Mouse (Mus musculus): Measurements from ENCODE around the gene Ptprd. TPM values are rescaled to one million over a fixed set of nuclear protein-coding genes. Genes with fewer than 3 reads are reported as not detected.
A peak's percentile ranks its signal among the peaks of the same experiment; 100 is the strongest.

The Ptprd gene
- polyA plus RNA-seq, 1 experiment from 2014 or later: 14.5 TPM

DNA sequence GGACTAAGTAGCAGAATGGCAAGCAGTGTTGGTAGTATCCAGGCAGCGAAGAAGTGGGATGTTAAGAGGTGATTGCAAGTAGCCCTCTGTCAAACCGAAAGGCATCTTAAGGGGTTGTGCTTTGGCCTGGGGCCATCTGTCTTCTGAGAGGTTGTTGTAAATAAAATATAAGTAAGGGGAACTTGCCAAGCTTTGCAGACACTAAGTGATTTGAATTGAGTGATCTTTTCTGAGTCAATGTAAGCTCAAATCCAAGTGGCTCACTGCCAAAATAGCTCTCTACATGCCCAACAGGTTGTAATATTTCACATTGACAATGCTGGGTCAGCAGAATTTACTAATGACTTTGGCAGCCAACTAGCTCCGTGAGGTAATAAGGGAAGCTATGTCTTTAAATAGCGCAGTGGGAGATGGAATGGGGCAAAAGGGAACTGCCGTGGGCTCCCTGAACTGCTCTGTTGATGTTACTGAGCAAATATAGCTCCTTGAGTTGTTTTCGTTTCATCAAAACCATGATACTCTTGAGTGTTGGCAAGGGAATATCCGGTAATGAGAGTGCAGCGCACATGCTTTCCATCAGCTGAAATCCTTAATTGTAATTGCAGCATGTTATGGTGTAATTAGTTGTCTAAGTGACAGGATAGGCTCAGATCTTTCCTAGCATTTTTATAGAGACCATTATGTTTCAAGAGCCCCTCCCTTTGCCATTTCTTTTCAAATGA, 952.4 kb downstream of the Ptprd start:
- TF ChIP-seq CTCF (IDR thresholded peaks at IDR 0.05; ENCODE audit: low read depth): no peak
- H3K9me3 ChIP-seq (replicated peaks; ENCODE audit: low read length): no peaks in the 10 kb centered on the region
- no peaks in the 10 kb centered on the region for H3K36me3 ChIP-seq (ENCODE audit: insufficient read depth, low read length)
- no peak overlapping the region for H3K27ac ChIP-seq
- no peak overlapping the region for H3K9ac ChIP-seq (ENCODE audit: low read depth, low read length)
- DNase-seq (ENCODE audit: low spot score): peak; percentile 26
- no peak for ATAC-seq (replicated peaks; ENCODE audit: low FRiP score, low read depth)
- no peaks in the 10 kb centered on the region for H3K4me1 ChIP-seq (replicated peaks; ENCODE audit: insufficient read depth, low read length)
- no peak overlapping the region for H3K4me2 ChIP-seq (ENCODE audit: low read length)
- WGBS: 39% methylated on average over 8 of the region's 8 CpGs
- H3K4me3 ChIP-seq (replicated peaks; ENCODE audit: low read depth, low read length): no peak overlapping the region
- no peaks in the 10 kb centered on the region for H3K27me3 ChIP-seq (ENCODE audit: insufficient read depth, low read length)

- H3K27ac ChIP-seq: no peak overlapping the region
- no peaks in the 10 kb centered on the region for H3K4me1 ChIP-seq (replicated peaks; ENCODE audit: insufficient read depth, low read length)
- no peak overlapping the region for H3K4me2 ChIP-seq (ENCODE audit: low read length)
- 53% methylated on average over 4 of the region's 4 CpGs for WGBS
- TF ChIP-seq CTCF (IDR thresholded peaks at IDR 0.05; ENCODE audit: low read depth): no peak
- no peak overlapping the region for H3K9ac ChIP-seq (ENCODE audit: low read depth, low read length)
- no peaks in the 10 kb centered on the region for H3K36me3 ChIP-seq (ENCODE audit: insufficient read depth, low read length)
- no peak for ATAC-seq (replicated peaks; ENCODE audit: low FRiP score, low read depth)
- no peak for DNase-seq (ENCODE audit: low spot score)
- H3K27me3 ChIP-seq (ENCODE audit: insufficient read depth, low read length): no peaks in the 10 kb centered on the region
- H3K4me3 ChIP-seq (replicated peaks; ENCODE audit: low read depth, low read length): no peak overlapping the region
- H3K9me3 ChIP-seq (replicated peaks; ENCODE audit: low read length): no peaks in the 10 kb centered on the region
These were observed 960.6 kb downstream of the Ptprd start for GRCm38 (mm10) chr4:77251188-77251587.

- no peak overlapping the region for H3K27ac ChIP-seq
- no peaks in the 10 kb centered on the region for H3K4me1 ChIP-seq (replicated peaks; ENCODE audit: insufficient read depth, low read length)
- H3K27me3 ChIP-seq (ENCODE audit: insufficient read depth, low read length): no peaks in the 10 kb centered on the region
- H3K36me3 ChIP-seq (ENCODE audit: insufficient read depth, low read length): no peaks in the 10 kb centered on the region
- H3K4me3 ChIP-seq (replicated peaks; ENCODE audit: low read depth, low read length): no peak overlapping the region
- H3K4me2 ChIP-seq (ENCODE audit: low read length): no peak overlapping the region
- WGBS: 36% methylated on average over 1 of the region's 1 CpGs
- no peak for TF ChIP-seq CTCF (IDR thresholded peaks at IDR 0.05; ENCODE audit: low read depth)
- DNase-seq (ENCODE audit: low spot score): no peak
- no peaks in the 10 kb centered on the region for H3K9me3 ChIP-seq (replicated peaks; ENCODE audit: low read length)
- H3K9ac ChIP-seq (ENCODE audit: low read depth, low read length): no peak overlapping the region
- ATAC-seq (replicated peaks; ENCODE audit: low FRiP score, low read depth): no peak
These were observed 962.0 kb downstream of the Ptprd start for GRCm38 (mm10) chr4:77249801-77250200.

DNA sequence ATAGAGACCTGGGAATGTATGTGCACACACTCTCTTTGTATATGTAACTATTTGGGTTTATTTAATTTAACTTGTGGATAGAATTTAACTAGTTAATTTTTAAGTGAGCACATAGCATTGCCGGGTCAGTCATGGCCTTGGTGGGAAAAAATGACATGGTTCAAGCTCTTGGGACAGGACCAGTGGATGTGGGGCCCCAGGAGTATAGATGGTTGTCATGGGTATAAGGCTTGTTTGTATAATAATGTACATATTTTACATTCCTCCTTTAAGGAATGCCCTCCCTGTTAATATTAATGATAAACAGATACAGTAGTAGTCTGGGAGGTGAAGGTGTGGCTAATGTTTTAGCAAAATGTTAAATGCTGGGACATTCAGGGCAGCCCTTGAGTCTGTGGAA, 962.8 kb downstream of the Ptprd start:
- no peaks in the 10 kb centered on the region for H3K27me3 ChIP-seq (ENCODE audit: insufficient read depth, low read length)
- H3K36me3 ChIP-seq (ENCODE audit: insufficient read depth, low read length): no peaks in the 10 kb centered on the region
- no peak overlapping the region for H3K4me3 ChIP-seq (replicated peaks; ENCODE audit: low read depth, low read length)
- TF ChIP-seq CTCF (IDR thresholded peaks at IDR 0.05; ENCODE audit: low read depth): no peak
- no peaks in the 10 kb centered on the region for H3K4me1 ChIP-seq (replicated peaks; ENCODE audit: insufficient read depth, low read length)
- H3K9ac ChIP-seq (ENCODE audit: low read depth, low read length): no peak overlapping the region
- DNase-seq (ENCODE audit: low spot score): no peak
- no peak overlapping the region for H3K4me2 ChIP-seq (ENCODE audit: low read length)
- WGBS: 70% methylated on average over 1 of the region's 1 CpGs
- no peak overlapping the region for H3K27ac ChIP-seq
- no peaks in the 10 kb centered on the region for H3K9me3 ChIP-seq (replicated peaks; ENCODE audit: low read length)
- ATAC-seq (replicated peaks; ENCODE audit: low FRiP score, low read depth): no peak; the same call in 1 of the 2 replicates

DNA sequence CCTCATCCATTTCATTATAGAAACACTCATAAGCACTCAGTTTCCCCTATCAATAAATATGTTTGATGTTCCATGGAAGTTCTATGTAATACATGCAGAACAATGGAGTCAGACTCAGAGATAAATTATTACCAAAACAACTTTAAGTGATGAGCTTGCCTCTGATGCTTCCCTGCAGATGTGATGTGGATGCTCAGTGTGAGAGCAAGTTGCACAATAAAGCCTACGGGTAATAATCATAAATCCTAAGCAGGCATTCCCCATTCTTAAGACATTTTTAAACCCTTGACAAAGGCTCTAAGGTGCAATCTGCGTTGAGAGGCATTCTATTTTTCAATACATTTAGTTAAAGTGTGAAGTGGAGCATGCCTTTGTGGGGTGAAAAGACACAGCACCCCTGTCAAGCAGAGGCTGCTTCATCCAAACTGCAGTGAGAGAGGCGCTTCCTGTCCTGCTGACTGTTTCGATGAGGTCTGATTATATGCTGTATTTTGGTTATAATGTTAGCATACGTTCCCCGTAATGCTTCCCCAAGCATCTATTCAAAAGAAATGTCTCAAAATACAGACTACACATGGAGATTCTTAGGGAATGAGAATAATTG, 969.8 kb downstream of the Ptprd start:
- no peaks in the 10 kb centered on the region for H3K9me3 ChIP-seq (replicated peaks; ENCODE audit: low read length)
- H3K36me3 ChIP-seq (ENCODE audit: insufficient read depth, low read length): no peaks in the 10 kb centered on the region
- ATAC-seq (replicated peaks; ENCODE audit: low FRiP score, low read depth) (no peak), DNase-seq (ENCODE audit: low spot score) (no peak)
- H3K27ac ChIP-seq: no peak overlapping the region
- no peak for TF ChIP-seq CTCF (IDR thresholded peaks at IDR 0.05; ENCODE audit: low read depth)
- WGBS: 71% methylated on average over 6 of the region's 6 CpGs
- H3K4me2 ChIP-seq (ENCODE audit: low read length): no peak overlapping the region
- no peak overlapping the region for H3K4me3 ChIP-seq (replicated peaks; ENCODE audit: low read depth, low read length)
- H3K9ac ChIP-seq (ENCODE audit: low read depth, low read length): no peak overlapping the region
- no peaks in the 10 kb centered on the region for H3K4me1 ChIP-seq (replicated peaks; ENCODE audit: insufficient read depth, low read length)
- no peaks in the 10 kb centered on the region for H3K27me3 ChIP-seq (ENCODE audit: insufficient read depth, low read length)

DNA sequence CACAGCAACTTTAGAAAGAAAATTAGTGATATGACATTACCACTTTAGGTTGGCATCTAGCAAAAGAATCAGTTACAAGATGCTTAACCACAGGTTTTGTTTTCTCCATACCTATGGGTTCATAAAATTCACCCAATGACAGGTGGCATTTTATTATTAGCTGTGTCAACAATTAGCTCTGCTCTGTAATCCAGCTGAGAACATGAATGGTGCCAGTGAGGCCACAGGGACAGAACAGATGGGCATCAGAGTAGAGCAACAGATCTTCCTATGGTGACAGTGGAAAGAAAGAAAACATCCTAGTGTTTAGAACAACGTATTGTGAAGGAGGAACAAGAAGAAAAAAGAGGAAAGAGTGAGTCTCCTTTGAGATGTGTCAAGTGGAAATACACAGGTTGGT, 973.6 kb downstream of the Ptprd start:
- no peak overlapping the region for H3K4me3 ChIP-seq (replicated peaks; ENCODE audit: low read depth, low read length)
- H3K4me2 ChIP-seq (ENCODE audit: low read length): no peak overlapping the region
- no peak for DNase-seq (ENCODE audit: low spot score)
- H3K9me3 ChIP-seq (replicated peaks; ENCODE audit: low read length): no peaks in the 10 kb centered on the region
- no peaks in the 10 kb centered on the region for H3K27me3 ChIP-seq (ENCODE audit: insufficient read depth, low read length)
- no peak for ATAC-seq (replicated peaks; ENCODE audit: low FRiP score, low read depth)
- H3K9ac ChIP-seq (ENCODE audit: low read depth, low read length): no peak overlapping the region
- no peaks in the 10 kb centered on the region for H3K36me3 ChIP-seq (ENCODE audit: insufficient read depth, low read length)
- WGBS: 70% methylated on average over 1 of the region's 1 CpGs
- TF ChIP-seq CTCF (IDR thresholded peaks at IDR 0.05; ENCODE audit: low read depth): no peak
- no peak overlapping the region for H3K27ac ChIP-seq
- H3K4me1 ChIP-seq (replicated peaks; ENCODE audit: insufficient read depth, low read length): no peaks in the 10 kb centered on the region
